9 mouse cellular contexts compared by ENCODE assay signal in genomic region chr11:96034116-96034515, GRCm38 (mm10). TPM values are rescaled to one million over a fixed set of nuclear protein-coding genes. Genes with fewer than 3 reads are reported as not detected.
DNase-seq lines count a peak whose midpoint lies in the region; ATAC-seq and TF ChIP-seq lines count a peak whose summit lies in the region.
"Had no signal": no experiment of that assay in that cellular context is flagged by ENCODE, and none has a peak within 500 bp of the region (broad histone marks: within the 10 kb centered on the region; RNA-seq: fewer than 3 reads in every experiment).

No protein-coding gene starts in this region.

- H3K4me2 ChIP-seq in kidney, embryonic 14.5 days (replicated peaks; ENCODE audit: low read depth, low read length), result peak overlapping the region; percentile 80
- peak overlapping the region; percentile 91 for H3K4me2 ChIP-seq in hindbrain, embryonic 15.5 days
- H3K4me2 ChIP-seq in midbrain, embryonic 16.5 days (ENCODE audit: low read length), result peak overlapping the region; percentile 70

- ATAC-seq in kidney, embryonic 14.5 days (ENCODE audit: low FRiP score, low TSS enrichment), result no peak
- ATAC-seq in hindbrain, embryonic 15.5 days (ENCODE audit: low FRiP score, low read depth), result no peak
- ATAC-seq in midbrain, embryonic 16.5 days, result no peak
- no peak for ATAC-seq in monocyte, adult 5-6 weeks (replicated peaks; ENCODE audit: insufficient number of reproducible peaks, low FRiP score, low TSS enrichment, poor library complexity, severe bottlenecking)

- no peak for DNase-seq in kidney, adult 18-20 months
- no peak for DNase-seq in thymus, postnatal 0 days (ENCODE audit: low spot score)
- no peak for DNase-seq in urinary bladder, postnatal 10 days (ENCODE audit: low spot score)

- no peak for TF ChIP-seq CTCF in bone marrow macrophage, adult 2 months (IDR thresholded peaks at IDR 0.05; ENCODE audit: low read depth, low read length)

- no peaks in the 10 kb centered on the region for H3K9me3 ChIP-seq in kidney, embryonic 14.5 days (ENCODE audit: control insufficient read depth, low read length)
- H3K9me3 ChIP-seq in hindbrain, embryonic 15.5 days, result no peaks in the 10 kb centered on the region
- no peaks in the 10 kb centered on the region for H3K9me3 ChIP-seq in midbrain, embryonic 16.5 days (replicated peaks; ENCODE audit: control insufficient read depth, low read length, poor library complexity, severe bottlenecking)

- H3K36me3 ChIP-seq in kidney, embryonic 14.5 days (ENCODE audit: control insufficient read depth, insufficient read depth, low read length), result peaks cover 2% of the 10 kb centered on the region
- peaks cover 11% of the 10 kb centered on the region for H3K36me3 ChIP-seq in hindbrain, embryonic 15.5 days
- H3K36me3 ChIP-seq in midbrain, embryonic 16.5 days (ENCODE audit: control insufficient read depth, insufficient read depth, low read length), result no peaks in the 10 kb centered on the region

- peak overlapping the region; percentile 75 for H3K4me3 ChIP-seq in kidney, embryonic 14.5 days (ENCODE audit: low read length)
- H3K4me3 ChIP-seq in bone marrow macrophage, adult 2 months (ENCODE audit: insufficient read depth, low read length), result peak overlapping the region; percentile 88
- H3K4me3 ChIP-seq in hindbrain, embryonic 15.5 days, result peak overlapping the region; percentile 86
- H3K4me3 ChIP-seq in midbrain, embryonic 16.5 days (ENCODE audit: low read depth, low read length), result peak overlapping the region; percentile 72

- WGBS in kidney, embryonic 14.5 days, result 49% methylated on average over 8 of the region's 8 CpGs
- 46% methylated on average over 8 of the region's 8 CpGs for WGBS in hindbrain, embryonic 15.5 days
- 42% methylated on average over 8 of the region's 8 CpGs for WGBS in midbrain, embryonic 16.5 days

- H3K27ac ChIP-seq in kidney, embryonic 14.5 days (ENCODE audit: low read depth, low read length), result no peak overlapping the region
- peak overlapping the region; percentile 67 for H3K27ac ChIP-seq in bone marrow macrophage, adult 2 months (ENCODE audit: insufficient read depth, low read depth, low read length)
- H3K27ac ChIP-seq in hindbrain, embryonic 15.5 days (replicated peaks), result peak overlapping the region; percentile 72; the same call in 1 of the 2 replicates
- 0 out of 2 replicates have a peak overlapping the region, but pooled peaks have one; percentile 72 for H3K27ac ChIP-seq in midbrain, embryonic 16.5 days (ENCODE audit: low read length)

- H3K9ac ChIP-seq in kidney, embryonic 14.5 days (ENCODE audit: low read depth, low read length), result no peak overlapping the region
- no peak overlapping the region for H3K9ac ChIP-seq in hindbrain, embryonic 15.5 days
- H3K9ac ChIP-seq in midbrain, embryonic 16.5 days (ENCODE audit: low read depth, low read length), result no peak overlapping the region; the same call in 1 of the 2 replicates

- TF ChIP-seq POLR2A in bone marrow macrophage, adult 2 months (IDR thresholded peaks at IDR 0.05; ENCODE audit: borderline replicate concordance, low read depth, low read length), result no peak

- H3K27me3 ChIP-seq in kidney, embryonic 14.5 days (ENCODE audit: control insufficient read depth, insufficient read depth, low read length), result no peaks in the 10 kb centered on the region; the same call in 1 of the 2 replicates
- no peaks in the 10 kb centered on the region for H3K27me3 ChIP-seq in hindbrain, embryonic 15.5 days
- no peaks in the 10 kb centered on the region for H3K27me3 ChIP-seq in midbrain, embryonic 16.5 days (ENCODE audit: control insufficient read depth, insufficient read depth, low read depth, low read length)

- peaks cover 4% of the 10 kb centered on the region for H3K4me1 ChIP-seq in kidney, embryonic 14.5 days (ENCODE audit: control insufficient read depth, insufficient read depth, low read length)
- H3K4me1 ChIP-seq in bone marrow macrophage, adult 2 months (ENCODE audit: control insufficient read depth, insufficient read depth, low read length), result peaks cover 8% of the 10 kb centered on the region
- peaks cover 25% of the 10 kb centered on the region for H3K4me1 ChIP-seq in hindbrain, embryonic 15.5 days (replicated peaks)
- H3K4me1 ChIP-seq in midbrain, embryonic 16.5 days (ENCODE audit: control insufficient read depth, insufficient read depth, low read length), result peaks cover 25% of the 10 kb centered on the region

RNA-seq across cellular contexts. Expression of gene Snf8, which starts 0.6 kb away (rescaled TPM):
- polyA plus RNA-seq in kidney, embryonic 14.5 days (2014; fragmentation: Nextera tagmentation; extraction: Ambion mirVana), result 34.2 and 63.5 TPM in 2 replicates
- polyA plus RNA-seq in bone marrow macrophage, adult 2 months (2012; ENCODE audit: insufficient read depth, insufficient read length, missing spikeins), result 81.3 and 91.8 TPM in 2 replicates
- polyA plus RNA-seq in hindbrain, embryonic 15.5 days (2015; fragmentation: Nextera tagmentation; extraction: Ambion mirVana), result 128 and 129 TPM in 2 replicates
- polyA plus RNA-seq in midbrain, embryonic 16.5 days (2015; fragmentation: Nextera tagmentation; extraction: Ambion mirVana), result 129 and 130 TPM in 2 replicates
- 128 and 144 TPM in 2 replicates for polyA plus RNA-seq in thymus, postnatal 0 days (2015; fragmentation: Nextera tagmentation; extraction: Ambion mirVana)
- total RNA-seq in monocyte, adult 5-6 weeks (2017), result 66.0 to 93.9 TPM (median 80.9 TPM) in 3 replicates

RNA-seq across cellular contexts. Expression of gene Gip, which starts 9.8 kb away (rescaled TPM):
- not detected in 2 replicates for polyA plus RNA-seq in kidney, embryonic 14.5 days (2014; fragmentation: Nextera tagmentation; extraction: Ambion mirVana)
- not detected in 2 replicates for polyA plus RNA-seq in bone marrow macrophage, adult 2 months (2012; ENCODE audit: insufficient read depth, insufficient read length, missing spikeins)
- not detected in 2 replicates for polyA plus RNA-seq in hindbrain, embryonic 15.5 days (2015; fragmentation: Nextera tagmentation; extraction: Ambion mirVana)
- not detected in 2 replicates for polyA plus RNA-seq in midbrain, embryonic 16.5 days (2015; fragmentation: Nextera tagmentation; extraction: Ambion mirVana)
- polyA plus RNA-seq in thymus, postnatal 0 days (2015; fragmentation: Nextera tagmentation; extraction: Ambion mirVana), result 3.1 and 3.8 TPM in 2 replicates
- total RNA-seq in monocyte, adult 5-6 weeks (2017), result not detected in 3 replicates

RNA-seq across cellular contexts. Expression of gene Igf2bp1, which starts 28.4 kb away (rescaled TPM):
- 42.1 and 54.2 TPM in 2 replicates for polyA plus RNA-seq in kidney, embryonic 14.5 days (2014; fragmentation: Nextera tagmentation; extraction: Ambion mirVana)
- not detected in 2 replicates for polyA plus RNA-seq in bone marrow macrophage, adult 2 months (2012; ENCODE audit: insufficient read depth, insufficient read length, missing spikeins)
- polyA plus RNA-seq in hindbrain, embryonic 15.5 days (2015; fragmentation: Nextera tagmentation; extraction: Ambion mirVana), result 11.8 and 14.2 TPM in 2 replicates
- polyA plus RNA-seq in midbrain, embryonic 16.5 days (2015; fragmentation: Nextera tagmentation; extraction: Ambion mirVana), result 6.2 and 9.5 TPM in 2 replicates
- polyA plus RNA-seq in thymus, postnatal 0 days (2015; fragmentation: Nextera tagmentation; extraction: Ambion mirVana), result 1.3 and 1.5 TPM in 2 replicates
- total RNA-seq in monocyte, adult 5-6 weeks (2017), result not detected in 3 replicates
- polyA plus RNA-seq: large intestine, adult 2 months had no signal

RNA-seq across cellular contexts. Expression of gene Ube2z, which starts 31.1 kb away (rescaled TPM):
- 27.6 and 36.4 TPM in 2 replicates for polyA plus RNA-seq in kidney, embryonic 14.5 days (2014; fragmentation: Nextera tagmentation; extraction: Ambion mirVana)
- 37.6 and 43.6 TPM in 2 replicates for polyA plus RNA-seq in bone marrow macrophage, adult 2 months (2012; ENCODE audit: insufficient read depth, insufficient read length, missing spikeins)
- polyA plus RNA-seq in hindbrain, embryonic 15.5 days (2015; fragmentation: Nextera tagmentation; extraction: Ambion mirVana), result 40.0 and 40.1 TPM in 2 replicates
- polyA plus RNA-seq in midbrain, embryonic 16.5 days (2015; fragmentation: Nextera tagmentation; extraction: Ambion mirVana), result 37.4 and 40.8 TPM in 2 replicates
- polyA plus RNA-seq in thymus, postnatal 0 days (2015; fragmentation: Nextera tagmentation; extraction: Ambion mirVana), result 27.1 and 28.4 TPM in 2 replicates
- 36.8 to 37.9 TPM (median 37.2 TPM) in 3 replicates for total RNA-seq in monocyte, adult 5-6 weeks (2017)

RNA-seq across cellular contexts. Expression of gene Atp5g1, which starts 41.4 kb away (rescaled TPM):
- polyA plus RNA-seq in kidney, embryonic 14.5 days (2014; fragmentation: Nextera tagmentation; extraction: Ambion mirVana), result 848 and 857 TPM in 2 replicates
- 101 and 118 TPM in 2 replicates for polyA plus RNA-seq in bone marrow macrophage, adult 2 months (2012; ENCODE audit: insufficient read depth, insufficient read length, missing spikeins)
- polyA plus RNA-seq in hindbrain, embryonic 15.5 days (2015; fragmentation: Nextera tagmentation; extraction: Ambion mirVana), result 772 and 777 TPM in 2 replicates
- polyA plus RNA-seq in midbrain, embryonic 16.5 days (2015; fragmentation: Nextera tagmentation; extraction: Ambion mirVana), result 536 and 561 TPM in 2 replicates
- polyA plus RNA-seq in thymus, postnatal 0 days (2015; fragmentation: Nextera tagmentation; extraction: Ambion mirVana), result 610 and 662 TPM in 2 replicates
- total RNA-seq in monocyte, adult 5-6 weeks (2017), result 1.6 to 31.3 TPM (median 27.1 TPM) in 3 replicates
